Mouse (Mus musculus) embryonic facial prominence, embryonic 14.5 days (tissue): ENCODE data around the gene Man2b2. TPM values are rescaled to one million over a fixed set of nuclear protein-coding genes. Genes with fewer than 3 reads are reported as not detected.

Experiments
- ATAC-seq: fragments of 200-750 bp; cut with Nextera tagmentation; 2 replicates; pipeline ENCODE4 v1.8.0; 2017; ENCODE audit warnings: low read depth, moderate number of reproducible peaks, moderate TSS enrichment
- DNase-seq: peaks from one replicate; pipeline ENCODE4 v3.0.0-alpha.2; 2015; ENCODE audit warnings: low spot score
- H3K27ac ChIP-seq: fragments of 300-500 bp; sonication (generic); replicated peaks from 2 replicates; pipeline ENCODE4 v1.5.1; 2014; ENCODE audit warnings: low read depth, mild to moderate bottlenecking, low read length, moderate library complexity
- H3K27me3 ChIP-seq: fragments of 300-500 bp; sonication (generic); replicated peaks from 2 replicates; pipeline ENCODE4 v1.6.1; 2014; ENCODE audit warnings: low read length; ENCODE audit not compliant: control insufficient read depth, insufficient read depth
- H3K36me3 ChIP-seq: fragments of 300-500 bp; sonication (generic); 2 replicates; pipeline ENCODE4 v1.6.1; 2014; ENCODE audit warnings: low read length, mixed read lengths; ENCODE audit not compliant: control insufficient read depth, insufficient read depth
- H3K4me1 ChIP-seq: fragments of 300-500 bp; sonication (generic); 2 replicates; pipeline ENCODE4 v1.6.1; 2014; ENCODE audit warnings: antibody characterized with exemption, low read length; ENCODE audit not compliant: control insufficient read depth, insufficient read depth
- H3K4me2 ChIP-seq: fragments of 300-500 bp; sonication (generic); 2 replicates; pipeline ENCODE4 v1.6.1; 2014; ENCODE audit warnings: low read depth, mild to moderate bottlenecking, low read length, moderate library complexity, mixed read lengths
- H3K4me3 ChIP-seq: fragments of 300-500 bp; sonication (generic); 2 replicates; pipeline ENCODE4 v1.5.1; 2014; ENCODE audit warnings: low read depth, mild to moderate bottlenecking, low read length
- H3K9ac ChIP-seq: fragments of 300-500 bp; sonication (generic); 2 replicates; pipeline ENCODE4 v1.6.1; 2014; ENCODE audit warnings: low read depth, mild to moderate bottlenecking, low read length, moderate library complexity, mixed read lengths
- H3K9me3 ChIP-seq: fragments of 300-500 bp; sonication (generic); 2 replicates; pipeline ENCODE4 v1.6.1; 2016; ENCODE audit warnings: low read length; ENCODE audit not compliant: control insufficient read depth
- WGBS: fragments of 180-500 bp; shearing (Covaris S2); extraction: QIAGEN DNeasy Blood & Tissue Kit; methylation state at CpG from one replicate; pipeline ENCODE4 v1.1.7; 2014; 5-methylcytosine and 5-hydroxymethylcytosine counted together
- polyA plus RNA-seq: library from polyadenylated mRNA; unstranded; fragments of >200 nt; fragmentation: Nextera tagmentation; extraction: Ambion mirVana; gene quantifications from 2 replicates; pipeline ENCODE4 v1.2.1, GENCODE M21; 2014

Man2b2 gene
- polyA plus RNA-seq, 1 experiment from 2014 or later = 22.2 TPM

- no peak overlapping the region for H3K9ac ChIP-seq
- ATAC-seq (no peak), DNase-seq (no peak)
- H3K9me3 ChIP-seq = no peaks in the 10 kb centered on the region
- no peak overlapping the region for H3K4me2 ChIP-seq
- 86% methylated on average over 10 of the region's 10 CpGs for WGBS
- H3K4me3 ChIP-seq = no peak overlapping the region
- H3K4me1 ChIP-seq = no peaks in the 10 kb centered on the region; the same call in 1 of the 2 replicates
- no peaks in the 10 kb centered on the region for H3K27me3 ChIP-seq
- H3K36me3 ChIP-seq = no peaks in the 10 kb centered on the region
- no peak overlapping the region for H3K27ac ChIP-seq
Measured at GRCm38 (mm10) chr5:36844490-36844889, 14.0 kb upstream of the Man2b2 start.

GRCm38 (mm10) chr5:36841701-36842100 lies 11.2 kb upstream of the Man2b2 start:
- no peaks in the 10 kb centered on the region for H3K9me3 ChIP-seq
- no peaks in the 10 kb centered on the region for H3K36me3 ChIP-seq
- no peaks in the 10 kb centered on the region; the same call in 1 of the 2 replicates for H3K4me1 ChIP-seq
- 61% methylated on average over 1 of the region's 1 CpGs for WGBS
- ATAC-seq = no peak
- H3K4me3 ChIP-seq = no peak overlapping the region
- no peak overlapping the region for H3K27ac ChIP-seq
- H3K9ac ChIP-seq = no peak overlapping the region
- H3K4me2 ChIP-seq = no peak overlapping the region
- H3K27me3 ChIP-seq = no peaks in the 10 kb centered on the region
- peak; percentile 9 for DNase-seq

GRCm38 (mm10) chr5:36840092-36840491 lies 9.6 kb upstream of the Man2b2 start:
- Histone ChIP-seq H3K36me3 (no peaks in the 10 kb centered on the region), H3K27me3 (no peaks in the 10 kb centered on the region), H3K27ac (no peak overlapping the region), H3K4me3 (no peak overlapping the region), H3K4me2 (no peak overlapping the region), H3K4me1 (no peaks in the 10 kb centered on the region; the same call in 1 of the 2 replicates), H3K9me3 (no peaks in the 10 kb centered on the region), H3K9ac (no peak overlapping the region)
- ATAC-seq (no peak), DNase-seq (no peak)
- WGBS = 78% methylated on average over 7 of the region's 7 CpGs

GRCm38 (mm10) chr5:36839602-36840001 lies 9.1 kb upstream of the Man2b2 start:
- no peaks in the 10 kb centered on the region for H3K27me3 ChIP-seq
- H3K9me3 ChIP-seq = no peaks in the 10 kb centered on the region
- no peaks in the 10 kb centered on the region for H3K36me3 ChIP-seq
- no peak overlapping the region for H3K27ac ChIP-seq
- ATAC-seq = no peak
- H3K4me3 ChIP-seq = no peak overlapping the region
- H3K9ac ChIP-seq = no peak overlapping the region
- DNase-seq = peak; percentile 14
- WGBS = 55% methylated on average over 8 of the region's 8 CpGs
- no peaks in the 10 kb centered on the region; the same call in 1 of the 2 replicates for H3K4me1 ChIP-seq
- H3K4me2 ChIP-seq = no peak overlapping the region

GRCm38 (mm10) chr5:36839032-36839431 lies 8.6 kb upstream of the Man2b2 start:
- Histone ChIP-seq H3K9ac (no peak overlapping the region), H3K27me3 (no peaks in the 10 kb centered on the region), H3K4me1 (no peaks in the 10 kb centered on the region; the same call in 1 of the 2 replicates), H3K9me3 (no peaks in the 10 kb centered on the region), H3K4me3 (no peak overlapping the region), H3K36me3 (no peaks in the 10 kb centered on the region), H3K27ac (no peak overlapping the region), H3K4me2 (no peak overlapping the region)
- DNase-seq (no peak), ATAC-seq (no peak)
- WGBS = 65% methylated on average over 2 of the region's 2 CpGs

GRCm38 (mm10) chr5:36835933-36836332 lies 5.5 kb upstream of the Man2b2 start:
- Histone ChIP-seq H3K27me3 (no peaks in the 10 kb centered on the region), H3K27ac (no peak overlapping the region), H3K9ac (no peak overlapping the region), H3K4me1 (no peaks in the 10 kb centered on the region; the same call in 1 of the 2 replicates), H3K4me2 (no peak overlapping the region), H3K36me3 (no peaks in the 10 kb centered on the region), H3K4me3 (no peak overlapping the region), H3K9me3 (no peaks in the 10 kb centered on the region)
- ATAC-seq (no peak), DNase-seq (peak; percentile 62)
- 1% methylated on average over 6 of the region's 6 CpGs for WGBS

GRCm38 (mm10) chr5:36831272-36831671 lies 819 bp upstream of the Man2b2 start:
- no peaks in the 10 kb centered on the region; the same call in 1 of the 2 replicates for H3K4me1 ChIP-seq
- no peaks in the 10 kb centered on the region for H3K27me3 ChIP-seq
- ATAC-seq = no peak
- H3K4me2 ChIP-seq = no peak overlapping the region
- H3K36me3 ChIP-seq = no peaks in the 10 kb centered on the region; the same call in 1 of the 2 replicates
- no peaks in the 10 kb centered on the region for H3K9me3 ChIP-seq
- no peak for DNase-seq
- no peak overlapping the region for H3K27ac ChIP-seq
- no peak overlapping the region for H3K4me3 ChIP-seq
- 66% methylated on average over 7 of the region's 7 CpGs for WGBS
- no peak overlapping the region for H3K9ac ChIP-seq

- H3K9ac ChIP-seq = no peak overlapping the region
- H3K4me3 ChIP-seq = no peak overlapping the region
- ATAC-seq = no peak
- H3K9me3 ChIP-seq = no peaks in the 10 kb centered on the region
- H3K4me1 ChIP-seq = no peaks in the 10 kb centered on the region; the same call in 1 of the 2 replicates
- 69% methylated on average over 4 of the region's 4 CpGs for WGBS
- peaks cover 3% of the 10 kb centered on the region; the same call in 1 of the 2 replicates for H3K36me3 ChIP-seq
- no peak overlapping the region for H3K4me2 ChIP-seq
- DNase-seq = no peak
- H3K27ac ChIP-seq = no peak overlapping the region
- H3K27me3 ChIP-seq = no peaks in the 10 kb centered on the region
Measured at GRCm38 (mm10) chr5:36829098-36829497, 1.4 kb downstream of the Man2b2 start.

GRCm38 (mm10) chr5:36822907-36823306 lies 7.5 kb downstream of the Man2b2 start:
- Histone ChIP-seq H3K4me1 (no peaks in the 10 kb centered on the region), H3K9ac (no peak overlapping the region), H3K4me2 (no peak overlapping the region), H3K9me3 (no peaks in the 10 kb centered on the region), H3K36me3 (peaks cover 3% of the 10 kb centered on the region; the same call in 1 of the 2 replicates), H3K4me3 (no peak overlapping the region), H3K27me3 (no peaks in the 10 kb centered on the region), H3K27ac (no peak overlapping the region)
- ATAC-seq (0 out of 2 replicates have a peak, but pooled peaks have one; percentile 7), DNase-seq (no peak)
- WGBS = 82% methylated on average over 4 of the region's 4 CpGs
